Mouse (Mus musculus) embryonic facial prominence, embryonic 11.5 days (tissue): ENCODE measurements around the gene Smco2. TPM values are rescaled to one million over a fixed set of nuclear protein-coding genes. Genes with fewer than 3 reads are reported as not detected.

ENCODE experiments used
- ATAC-seq: fragments of 200-750 bp; cut with Nextera tagmentation; replicated peaks from 2 replicates; pipeline ENCODE4 v1.8.0; 2017; ENCODE audit warnings: low read depth; ENCODE audit not compliant: insufficient number of reproducible peaks, low FRiP score, low TSS enrichment
- DNase-seq: peaks from one replicate; pipeline ENCODE4 v3.0.0-alpha.2; 2015; ENCODE audit warnings: low spot score
- H3K27ac ChIP-seq: fragments of 300-500 bp; sonication (generic); replicated peaks from 2 replicates; pipeline ENCODE4 v1.5.1; 2014; ENCODE audit warnings: mild to moderate bottlenecking, low read depth, low read length, control low read depth
- H3K27me3 ChIP-seq: fragments of 300-500 bp; sonication (generic); 2 replicates; pipeline ENCODE4 v1.6.1; 2014; ENCODE audit warnings: mild to moderate bottlenecking, low read length, moderate library complexity, mixed read lengths; ENCODE audit not compliant: control insufficient read depth, insufficient read depth
- H3K36me3 ChIP-seq: fragments of 300-500 bp; sonication (generic); replicated peaks from 2 replicates; pipeline ENCODE4 v1.6.1; 2014; ENCODE audit warnings: low read depth, mild to moderate bottlenecking, low read length, moderate library complexity, mixed read lengths; ENCODE audit not compliant: control insufficient read depth, insufficient read depth
- H3K4me1 ChIP-seq: fragments of 300-500 bp; sonication (generic); 2 replicates; pipeline ENCODE4 v1.6.1; 2014; ENCODE audit warnings: low read length, mixed read lengths; ENCODE audit not compliant: control insufficient read depth, insufficient read depth
- H3K4me2 ChIP-seq: fragments of 300-500 bp; sonication (generic); 2 replicates; pipeline ENCODE4 v1.6.1; 2014; ENCODE audit warnings: low read depth, mild to moderate bottlenecking, control low read depth, low read length, moderate library complexity
- H3K4me3 ChIP-seq: fragments of 300-500 bp; sonication (generic); 2 replicates; pipeline ENCODE4 v1.5.1; 2014; ENCODE audit warnings: low read depth, low read length, control low read depth
- H3K9ac ChIP-seq: fragments of 300-500 bp; sonication (generic); replicated peaks from 2 replicates; pipeline ENCODE4 v1.6.1; 2014; ENCODE audit warnings: mild to moderate bottlenecking, control low read depth, low read length
- H3K9me3 ChIP-seq: fragments of 300-500 bp; sonication (generic); replicated peaks from 2 replicates; pipeline ENCODE4 v1.6.1; 2016; ENCODE audit warnings: mild to moderate bottlenecking, low read length, inconsistent platforms, mixed read lengths; ENCODE audit not compliant: control insufficient read depth
- WGBS: fragments of 180-500 bp; shearing (Covaris S2); extraction: QIAGEN DNeasy Blood & Tissue Kit; methylation state at CpG from one replicate; pipeline ENCODE4 v1.1.7; 2014; 5-methylcytosine and 5-hydroxymethylcytosine counted together
- polyA plus RNA-seq: library from polyadenylated mRNA; unstranded; fragments of >200 nt; fragmentation: Nextera tagmentation; extraction: Ambion mirVana; gene quantifications from 2 replicates; pipeline ENCODE4 v1.2.1, GENCODE M21; 2014

Smco2 gene
- polyA plus RNA-seq, result not detected in 2 replicates

GRCm38 (mm10) chr6:146850050-146850449 lies at the start of gene Smco2:
Gene Smco2, plus strand, starts transcription at chr6:146850104.
- DNase-seq (no peak), ATAC-seq (no peak)
- Histone ChIP-seq H3K27ac (no peak within 1 kb of the TSS), H3K4me2 (no peak within 1 kb of the TSS), H3K4me3 (no peak within 1 kb of the TSS), H3K27me3 (no peaks in the 10 kb centered on the region), H3K9me3 (no peaks in the 10 kb centered on the region), H3K9ac (no peak within 1 kb of the TSS), H3K4me1 (no peaks in the 10 kb centered on the region), H3K36me3 (no peaks in the 10 kb centered on the region)
- WGBS, result 74% methylated on average over 4 of the region's 4 CpGs

DNA sequence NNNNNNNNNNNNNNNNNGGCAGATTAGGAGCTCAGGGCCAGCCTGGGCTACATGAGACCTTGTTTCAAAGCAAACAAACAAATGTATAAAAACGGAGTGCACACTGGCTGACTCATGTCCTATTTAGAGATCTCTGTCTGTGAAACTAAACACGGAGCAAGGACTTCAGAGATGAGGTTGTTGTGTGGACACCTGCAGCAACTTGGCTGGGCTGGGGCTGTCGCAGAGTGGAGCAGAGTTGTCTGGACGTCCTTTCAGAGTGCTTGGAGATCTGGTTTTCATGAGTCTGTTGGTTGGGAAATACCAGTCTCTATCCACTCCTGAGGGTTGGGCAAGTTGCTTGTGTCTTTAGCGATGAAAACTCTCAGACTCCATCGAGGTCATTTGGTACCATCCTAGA lies 39.9 kb upstream of the Smco2 start:
- Histone ChIP-seq H3K4me1 (no peaks in the 10 kb centered on the region), H3K9ac (no peak overlapping the region), H3K9me3 (no peaks in the 10 kb centered on the region), H3K4me2 (no peak overlapping the region), H3K27ac (no peak overlapping the region), H3K27me3 (no peaks in the 10 kb centered on the region), H3K36me3 (no peaks in the 10 kb centered on the region), H3K4me3 (no peak overlapping the region)
- DNase-seq, result no peak
- 93% methylated on average over 6 of the region's 6 CpGs for WGBS
- ATAC-seq, result no peak

DNA sequence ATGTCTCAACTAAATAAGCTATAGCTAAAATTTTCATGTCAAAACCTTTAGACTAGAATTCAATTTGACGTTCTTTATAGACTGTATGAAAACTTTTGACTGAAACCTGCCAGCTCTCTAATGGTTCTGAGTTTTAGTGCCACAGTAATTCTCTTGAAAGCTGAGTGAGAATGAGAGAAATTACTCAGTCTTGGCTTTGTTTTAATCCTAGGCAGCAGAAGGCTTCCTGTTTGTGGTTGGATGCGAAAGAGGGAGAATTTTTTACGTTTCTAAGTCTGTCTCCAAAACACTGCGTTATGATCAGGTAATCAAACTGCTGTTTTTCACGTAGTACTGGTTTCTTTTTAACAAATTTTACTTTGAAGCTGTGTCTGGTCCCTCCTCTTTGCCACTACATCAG lies 36.9 kb upstream of the Smco2 start:
- ATAC-seq, result no peak
- DNase-seq, result no peak
- WGBS, result 88% methylated on average over 5 of the region's 5 CpGs

DNA sequence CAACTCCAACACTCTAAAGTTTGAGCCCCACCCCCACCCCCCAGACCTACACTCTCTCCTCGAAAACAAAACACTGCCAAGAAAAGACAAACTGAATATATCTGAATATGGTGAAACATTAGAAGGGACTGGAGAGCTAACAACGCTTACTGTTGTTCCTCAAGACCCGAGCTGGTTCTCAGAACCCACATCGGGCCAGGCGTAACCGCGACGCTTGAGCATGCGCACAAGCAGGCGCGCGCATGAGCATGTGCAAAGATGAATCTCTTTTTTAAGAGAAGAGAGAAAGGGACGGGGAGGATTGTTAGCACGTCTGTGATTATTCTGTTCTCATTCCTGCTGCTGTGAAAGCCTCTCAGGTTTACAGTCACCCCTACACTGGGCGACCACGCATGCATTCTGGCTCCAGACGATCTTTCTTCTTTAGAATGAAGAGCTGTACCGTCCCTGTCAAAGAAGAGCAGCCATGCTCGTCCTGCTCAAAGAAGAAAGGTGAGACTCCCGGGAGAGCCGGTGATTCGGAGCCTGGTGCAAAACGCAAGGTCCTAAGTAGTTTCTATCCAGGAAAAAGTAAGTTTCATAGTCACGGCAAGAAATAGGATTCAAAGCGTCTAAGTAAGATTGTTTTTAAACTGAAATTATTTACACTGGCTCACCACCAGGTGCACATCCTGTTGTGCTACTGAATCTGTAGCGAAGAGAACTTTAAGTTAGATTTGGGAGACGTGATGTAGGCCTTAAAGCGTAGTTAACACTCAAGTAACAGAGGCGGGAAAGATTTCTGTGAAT lies 29.5 kb upstream of the Smco2 start:
- 85% methylated on average over 29 of the region's 29 CpGs for WGBS
- DNase-seq (no peak), ATAC-seq (no peak)
- no peak overlapping the region for H3K4me3 ChIP-seq
- H3K27ac ChIP-seq, result no peak overlapping the region
- no peaks in the 10 kb centered on the region for H3K36me3 ChIP-seq
- H3K4me2 ChIP-seq, result no peak overlapping the region
- no peaks in the 10 kb centered on the region for H3K9me3 ChIP-seq
- no peaks in the 10 kb centered on the region for H3K27me3 ChIP-seq
- no peak overlapping the region for H3K9ac ChIP-seq
- H3K4me1 ChIP-seq, result no peaks in the 10 kb centered on the region

More for the DNA sequence above, 36.9 kb upstream of the Smco2 start:
- no peaks in the 10 kb centered on the region for H3K9me3 ChIP-seq
- H3K36me3 ChIP-seq, result no peaks in the 10 kb centered on the region
- no peaks in the 10 kb centered on the region for H3K27me3 ChIP-seq
- H3K27ac ChIP-seq, result no peak overlapping the region
- no peak overlapping the region for H3K4me2 ChIP-seq
- no peak overlapping the region for H3K4me3 ChIP-seq
- H3K9ac ChIP-seq, result no peak overlapping the region
- H3K4me1 ChIP-seq, result no peaks in the 10 kb centered on the region

DNA sequence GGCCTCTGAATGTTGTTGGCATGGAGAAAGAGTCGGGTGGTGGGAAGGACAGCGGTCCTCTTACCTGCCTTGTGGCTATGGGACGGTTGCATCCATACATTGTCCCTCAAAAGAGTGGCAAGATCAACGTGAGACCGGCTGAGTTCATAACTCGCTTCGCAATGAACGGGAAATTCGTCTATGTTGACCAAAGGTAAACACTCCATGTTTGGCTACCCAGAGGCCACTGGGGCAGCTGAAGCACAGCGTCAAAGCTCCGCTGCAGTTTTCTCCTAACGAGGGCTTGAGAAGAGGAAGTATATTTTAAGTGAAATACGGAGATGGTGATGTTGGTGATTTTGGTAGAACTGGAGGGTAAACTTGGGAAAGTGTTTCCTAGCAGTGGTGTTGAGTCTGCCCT lies 27.9 kb upstream of the Smco2 start:
- no peak for ATAC-seq
- 93% methylated on average over 13 of the region's 13 CpGs for WGBS
- H3K4me2 ChIP-seq, result no peak overlapping the region

DNA sequence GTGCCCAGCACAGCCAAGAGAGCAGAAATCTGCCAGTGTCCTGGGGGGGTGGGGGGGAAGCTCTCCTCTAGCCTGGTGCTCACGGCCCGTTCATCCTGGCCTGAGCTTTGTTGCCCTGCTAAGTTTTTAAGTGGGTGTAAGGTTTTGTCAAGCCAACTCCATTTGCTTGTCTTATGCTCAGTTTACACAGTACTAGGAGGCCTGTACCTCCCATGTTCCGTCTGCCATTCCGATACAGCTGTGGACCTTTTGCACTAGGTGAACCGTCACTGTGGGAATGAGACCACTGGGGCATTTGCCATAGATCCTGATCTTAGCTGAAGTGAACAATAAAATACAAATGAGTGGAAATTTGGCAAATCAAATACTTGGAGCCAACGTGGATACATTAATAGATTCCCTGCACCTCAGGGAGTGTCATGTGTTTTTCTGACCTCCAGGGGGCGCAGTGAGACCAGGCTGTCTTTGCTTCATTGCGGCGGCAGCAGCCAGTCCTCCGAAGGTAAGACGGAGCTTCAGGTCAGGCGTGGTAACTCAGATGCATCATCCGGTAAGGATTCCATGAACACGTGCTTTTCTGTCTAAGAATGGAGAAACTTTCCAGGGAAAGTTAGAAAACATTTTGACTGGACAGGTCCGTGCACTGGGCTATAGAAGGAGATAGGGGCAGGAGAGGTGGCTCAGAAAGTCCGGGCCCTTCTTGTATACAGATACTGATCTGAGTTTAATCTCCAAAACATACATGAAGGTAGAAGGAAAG lies 25.0 kb upstream of the Smco2 start:
- Histone ChIP-seq H3K9me3 (no peaks in the 10 kb centered on the region), H3K4me3 (no peak overlapping the region), H3K4me2 (no peak overlapping the region), H3K27me3 (no peaks in the 10 kb centered on the region), H3K9ac (no peak overlapping the region), H3K36me3 (no peaks in the 10 kb centered on the region), H3K27ac (no peak overlapping the region), H3K4me1 (no peaks in the 10 kb centered on the region)
- DNase-seq (peak; percentile 74), ATAC-seq (peak; percentile 31; the same call in 1 of the 2 replicates)
- WGBS, result 40% methylated on average over 16 of the region's 16 CpGs

More for the DNA sequence above, 27.9 kb upstream of the Smco2 start:
- Histone ChIP-seq H3K4me3 (no peak overlapping the region), H3K9ac (no peak overlapping the region), H3K27ac (no peak overlapping the region), H3K9me3 (no peaks in the 10 kb centered on the region), H3K36me3 (no peaks in the 10 kb centered on the region), H3K4me1 (no peaks in the 10 kb centered on the region), H3K27me3 (no peaks in the 10 kb centered on the region)
- no peak for DNase-seq

DNA sequence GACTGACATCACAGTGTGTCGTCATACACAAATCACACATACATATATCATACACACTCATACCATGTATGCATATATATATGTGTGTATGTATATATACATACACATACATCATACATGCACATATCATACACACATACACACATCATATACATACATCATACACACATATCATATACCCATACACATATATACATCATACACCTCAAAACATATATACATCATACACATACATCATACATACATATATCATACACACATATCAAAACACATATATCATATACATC lies 24.5 kb upstream of the Smco2 start:
- ATAC-seq (peak; percentile 54), DNase-seq (no peak)
- no peaks in the 10 kb centered on the region for H3K9me3 ChIP-seq
- H3K36me3 ChIP-seq, result no peaks in the 10 kb centered on the region
- no peak overlapping the region for H3K4me2 ChIP-seq
- H3K27ac ChIP-seq, result no peak overlapping the region
- H3K4me3 ChIP-seq, result no peak overlapping the region
- H3K4me1 ChIP-seq, result no peaks in the 10 kb centered on the region
- H3K9ac ChIP-seq, result no peak overlapping the region
- no peaks in the 10 kb centered on the region for H3K27me3 ChIP-seq
- 72% methylated on average over 1 of the region's 1 CpGs for WGBS

DNA sequence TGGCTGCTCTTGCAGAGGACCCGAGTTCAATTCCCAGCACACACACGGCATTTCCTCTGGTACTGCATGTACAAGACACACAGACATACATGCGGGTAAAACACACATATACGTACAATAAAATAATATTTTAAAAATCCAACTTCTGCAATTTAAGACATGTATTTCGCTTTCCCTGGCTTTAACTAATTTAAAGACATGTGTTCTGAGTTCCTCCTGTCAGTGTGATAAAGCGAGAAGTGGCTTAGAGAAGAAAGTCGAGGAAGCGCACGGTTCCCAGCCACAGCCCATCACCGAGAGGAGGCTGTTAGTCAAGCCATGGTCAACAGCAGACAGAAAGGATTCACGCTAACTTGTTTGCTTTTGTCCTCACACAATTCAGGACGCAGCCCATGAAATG lies 18.6 kb upstream of the Smco2 start:
- WGBS, result 90% methylated on average over 12 of the region's 12 CpGs
- DNase-seq, result no peak

More for the DNA sequence above, 18.6 kb upstream of the Smco2 start:
- ATAC-seq, result no peak
- Histone ChIP-seq H3K9me3 (no peaks in the 10 kb centered on the region), H3K36me3 (no peaks in the 10 kb centered on the region), H3K9ac (no peak overlapping the region), H3K4me2 (no peak overlapping the region), H3K4me3 (no peak overlapping the region), H3K27ac (no peak overlapping the region), H3K27me3 (no peaks in the 10 kb centered on the region), H3K4me1 (no peaks in the 10 kb centered on the region)
